Mouse (Mus musculus) CH12.LX (cell line): ENCODE results near the gene Slc7a6.

Experiments
- RCOR1 ChIP-seq: conservative IDR thresholded peaks from 2 replicates; pipeline ENCODE4 v1.6.1; 2012; ENCODE audit warnings: low read depth, mild to moderate bottlenecking, inconsistent platforms, low read length, improper control_type of control experiment
- ZKSCAN1 ChIP-seq: IDR thresholded peaks from 2 replicates; pipeline ENCODE4 v1.6.1; 2012; ENCODE audit warnings: low read depth, inconsistent platforms, low read length, improper control_type of control experiment, borderline replicate concordance
- ZNF384 ChIP-seq: IDR thresholded peaks from 2 replicates; pipeline ENCODE4 v1.6.1; 2012; ENCODE audit warnings: low read depth, low read length, improper control_type of control experiment, inconsistent platforms

- TF ChIP-seq RCOR1, result no peak
- no peak for TF ChIP-seq ZKSCAN1
- TF ChIP-seq ZNF384, result no peak
These were observed 68.4 kb downstream of the Slc7a6 start for GRCm38 (mm10) chr8:106237106-106237505.
